Mouse (Mus musculus): Measurements from ENCODE around the gene Lctl.

DNA sequence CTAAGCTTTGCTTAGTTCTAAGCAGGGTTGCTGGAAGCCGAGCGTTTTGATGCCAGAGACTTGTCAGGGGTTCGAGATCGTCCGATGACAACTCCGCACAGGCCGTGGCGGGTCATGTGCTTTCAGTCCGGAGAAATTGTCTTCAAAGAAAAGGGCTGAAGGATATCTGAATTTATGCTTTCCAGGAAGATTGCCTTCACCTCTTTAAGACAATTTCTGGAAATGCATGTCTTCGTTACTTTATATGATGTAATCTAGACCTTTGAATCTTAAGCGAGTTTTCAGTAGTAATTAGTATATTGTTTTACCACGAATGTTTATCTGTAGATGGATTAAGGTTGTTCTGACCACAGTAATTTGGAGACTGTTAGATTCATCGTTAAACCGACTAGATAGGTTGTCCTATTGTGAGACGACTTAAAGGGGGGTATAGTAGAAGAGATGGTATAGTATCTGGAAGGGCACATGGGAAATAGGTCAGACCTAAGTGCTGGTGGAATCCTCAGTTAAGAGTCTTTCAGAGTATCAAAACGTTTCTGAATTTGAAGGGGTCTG, 56.8 kb downstream of the Lctl start:
- TF ChIP-seq POLR2A (IDR thresholded peaks at IDR 0.05; ENCODE audit: insufficient read depth, low read depth, low read length): no peak
- TF ChIP-seq CTCF (IDR thresholded peaks at IDR 0.05; ENCODE audit: insufficient read depth, low read depth, low read length): no peak
